Mouse (Mus musculus) C2C12 (cell line): Measurements from ENCODE around the gene Klk9.

ENCODE experiments used
- CEBPB ChIP-seq: IDR thresholded peaks from one replicate; pipeline ENCODE4 v1.6.1; 2011; ENCODE audit warnings: low read depth, mild to moderate bottlenecking, control low read depth, moderate library complexity
- CTCF ChIP-seq: IDR thresholded peaks from one replicate; pipeline ENCODE4 v1.5.1; 2011; ENCODE audit not compliant: control insufficient read depth, insufficient read depth, insufficient read length
- FOSL1 ChIP-seq: IDR thresholded peaks from one replicate; pipeline ENCODE4 v1.8.0; 2011; ENCODE audit warnings: mild to moderate bottlenecking, low read length; ENCODE audit not compliant: poor library complexity, insufficient read depth, severe bottlenecking
- MAX ChIP-seq: IDR thresholded peaks from one replicate; pipeline ENCODE4 v1.6.1; 2011; ENCODE audit warnings: mild to moderate bottlenecking, control low read depth
- MYOG ChIP-seq: IDR thresholded peaks from one replicate; pipeline ENCODE4 v1.6.1; 2011; ENCODE audit not compliant: control insufficient read depth, insufficient read length; ENCODE audit errors: extremely low read depth
- USF1 ChIP-seq: IDR thresholded peaks from one replicate; pipeline ENCODE4 v1.6.1; 2011; ENCODE audit warnings: low read depth, mild to moderate bottlenecking, control low read depth, moderate library complexity

GRCm38 (mm10) chr7:43782275-43783265 lies 9.1 kb upstream of the Klk9 start:
- TF ChIP-seq CTCF, result peak; percentile 64
- no peak for TF ChIP-seq CEBPB
- no peak for TF ChIP-seq MYOG
- no peak for TF ChIP-seq USF1
- TF ChIP-seq MAX, result no peak
- no peak for TF ChIP-seq FOSL1
